Mouse (Mus musculus) heart, embryonic 11.5 days (tissue): ENCODE results near the gene Cdh23. TPM values are rescaled to one million over a fixed set of nuclear protein-coding genes. Genes with fewer than 3 reads are reported as not detected.

ENCODE experiments used
- ATAC-seq: fragments of 200-750 bp; cut with Nextera tagmentation; replicated peaks from 2 replicates; pipeline ENCODE4 v1.8.0; 2017; ENCODE audit warnings: moderate library complexity; ENCODE audit not compliant: insufficient number of reproducible peaks, low FRiP score, low TSS enrichment
- H3K27ac ChIP-seq: fragments of 300-500 bp; sonication (generic); 2 replicates; pipeline ENCODE4 v1.5.1; 2014; ENCODE audit warnings: mild to moderate bottlenecking, low read depth, low read length
- H3K27me3 ChIP-seq: fragments of 300-500 bp; sonication (generic); 2 replicates; pipeline ENCODE4 v1.6.1; 2014; ENCODE audit warnings: mild to moderate bottlenecking, low read length, mixed read lengths; ENCODE audit not compliant: control insufficient read depth, insufficient read depth
- H3K36me3 ChIP-seq: fragments of 300-500 bp; sonication (generic); 2 replicates; pipeline ENCODE4 v1.6.1; 2014; ENCODE audit warnings: mild to moderate bottlenecking, low read length, moderate library complexity, mixed read lengths; ENCODE audit not compliant: control insufficient read depth, insufficient read depth
- H3K4me1 ChIP-seq: fragments of 300-500 bp; sonication (generic); 2 replicates; pipeline ENCODE4 v1.6.1; 2014; ENCODE audit warnings: low read length; ENCODE audit not compliant: control insufficient read depth, insufficient read depth
- H3K4me2 ChIP-seq: fragments of 300-500 bp; sonication (generic); 2 replicates; pipeline ENCODE4 v1.6.1; 2014; ENCODE audit warnings: mild to moderate bottlenecking, moderate library complexity
- H3K4me3 ChIP-seq: fragments of 300-500 bp; sonication (generic); 2 replicates; pipeline ENCODE4 v1.5.1; 2014; ENCODE audit warnings: low read depth, low read length
- H3K9ac ChIP-seq: fragments of 300-500 bp; sonication (generic); 2 replicates; pipeline ENCODE4 v1.6.1; 2014; ENCODE audit warnings: mild to moderate bottlenecking, low read depth, low read length, moderate library complexity
- H3K9me3 ChIP-seq: fragments of 300-500 bp; sonication (generic); replicated peaks from 2 replicates; pipeline ENCODE4 v1.6.1; 2016; ENCODE audit warnings: low read length; ENCODE audit not compliant: control insufficient read depth
- WGBS: fragments of 180-500 bp; shearing (Covaris S2); extraction: QIAGEN DNeasy Blood & Tissue Kit; methylation state at CpG from one replicate; pipeline ENCODE4 v1.1.7; 2014; ENCODE audit not compliant: insufficient replicate concordance; 5-methylcytosine and 5-hydroxymethylcytosine counted together
- polyA plus RNA-seq: library from polyadenylated mRNA; unstranded; fragments of >200 nt; fragmentation: Nextera tagmentation; extraction: Ambion mirVana; gene quantifications from 2 replicates; pipeline ENCODE4 v1.2.1, GENCODE M21; 2014

The Cdh23 gene
- polyA plus RNA-seq, 1 experiment from 2014 or later, result 0.27 TPM

DNA sequence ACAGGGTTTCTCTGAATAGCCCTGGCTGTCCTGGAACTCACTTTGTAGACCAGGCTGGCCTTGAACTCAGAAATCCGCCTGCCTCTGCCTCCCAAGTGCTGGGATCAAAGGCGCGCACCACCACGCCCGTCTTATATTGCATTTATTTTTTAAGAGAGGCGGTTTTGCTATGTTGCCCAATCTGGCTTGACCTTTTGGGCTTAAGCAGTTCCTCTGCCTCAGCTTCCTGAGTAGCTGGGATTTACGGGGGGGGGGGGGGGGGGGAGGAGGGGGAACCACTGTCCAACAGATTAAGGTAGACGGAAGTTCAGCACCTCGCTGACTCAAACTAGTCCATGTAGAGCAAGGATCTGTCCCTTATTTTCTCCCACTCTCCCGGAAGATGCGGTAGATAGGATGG is 427.6 kb downstream of the Cdh23 start:
- peaks cover 16% of the 10 kb centered on the region for H3K4me1 ChIP-seq
- H3K9ac ChIP-seq, result no peak overlapping the region
- H3K9me3 ChIP-seq, result no peaks in the 10 kb centered on the region
- WGBS, result 85% methylated on average over 10 of the region's 11 CpGs
- no peaks in the 10 kb centered on the region for H3K27me3 ChIP-seq
- ATAC-seq, result no peak
- no peak overlapping the region for H3K4me2 ChIP-seq
- H3K27ac ChIP-seq, result no peak overlapping the region
- H3K36me3 ChIP-seq, result no peaks in the 10 kb centered on the region
- H3K4me3 ChIP-seq, result no peak overlapping the region

DNA sequence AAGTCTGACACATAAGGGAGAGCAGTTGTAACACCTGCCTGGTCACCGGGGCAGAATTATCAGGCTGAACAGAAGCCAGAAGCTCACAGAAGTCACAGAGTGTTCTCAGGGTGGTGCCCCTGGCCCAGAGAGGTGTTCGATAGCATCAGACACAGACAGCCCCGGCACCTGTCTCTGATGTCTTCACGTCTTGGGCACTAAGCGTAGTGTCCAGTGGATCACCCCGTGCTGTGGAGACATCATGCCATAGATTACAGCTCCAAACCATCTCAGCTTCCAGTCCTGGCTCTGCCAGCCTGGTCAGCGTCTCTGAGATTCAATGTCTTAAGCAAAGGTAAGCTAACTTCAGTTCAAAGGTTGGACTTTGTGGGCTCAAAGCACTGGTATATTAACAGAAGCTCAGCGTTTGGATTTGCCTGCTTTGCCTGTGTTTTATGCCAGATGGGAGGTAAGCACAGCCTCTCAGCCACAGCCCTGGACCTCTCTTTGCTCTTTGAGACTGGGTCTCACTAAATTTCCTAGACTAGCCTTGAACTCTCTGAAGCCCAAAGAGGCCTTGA is 429.4 kb downstream of the Cdh23 start:
- Histone ChIP-seq H3K4me1 (peaks cover 15% of the 10 kb centered on the region), H3K4me3 (no peak overlapping the region), H3K4me2 (no peak overlapping the region), H3K9ac (no peak overlapping the region), H3K9me3 (no peaks in the 10 kb centered on the region), H3K27ac (no peak overlapping the region), H3K27me3 (no peaks in the 10 kb centered on the region), H3K36me3 (no peaks in the 10 kb centered on the region)
- WGBS, result 79% methylated on average over 8 of the region's 8 CpGs
- no peak for ATAC-seq

DNA sequence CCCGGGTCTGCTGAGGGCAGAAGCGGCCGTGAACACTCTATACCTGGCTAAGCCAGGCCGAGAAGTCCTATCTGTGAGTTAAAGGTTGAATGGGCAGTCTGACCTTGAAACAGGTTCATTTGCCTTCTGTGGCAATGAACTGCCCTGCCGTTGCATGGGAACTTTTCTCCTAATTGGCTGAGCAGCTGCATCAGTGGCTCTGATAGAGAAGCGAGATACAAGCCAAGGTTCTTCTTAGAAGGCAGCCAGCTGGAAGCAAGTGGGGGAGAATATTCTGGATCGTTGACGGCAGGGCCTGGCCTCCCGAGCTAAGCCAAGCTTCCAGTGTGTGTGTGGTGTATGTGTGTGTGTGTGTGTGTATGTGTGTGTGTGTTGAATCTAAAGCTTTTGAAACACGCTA is 431.0 kb downstream of the Cdh23 start:
- H3K9ac ChIP-seq, result no peak overlapping the region
- H3K27ac ChIP-seq, result no peak overlapping the region
- 72% methylated on average over 10 of the region's 10 CpGs for WGBS
- H3K27me3 ChIP-seq, result no peaks in the 10 kb centered on the region
- ATAC-seq, result no peak
- no peaks in the 10 kb centered on the region for H3K36me3 ChIP-seq
- no peak overlapping the region for H3K4me3 ChIP-seq
- no peaks in the 10 kb centered on the region for H3K9me3 ChIP-seq
- peaks cover 14% of the 10 kb centered on the region for H3K4me1 ChIP-seq
- H3K4me2 ChIP-seq, result no peak overlapping the region

DNA sequence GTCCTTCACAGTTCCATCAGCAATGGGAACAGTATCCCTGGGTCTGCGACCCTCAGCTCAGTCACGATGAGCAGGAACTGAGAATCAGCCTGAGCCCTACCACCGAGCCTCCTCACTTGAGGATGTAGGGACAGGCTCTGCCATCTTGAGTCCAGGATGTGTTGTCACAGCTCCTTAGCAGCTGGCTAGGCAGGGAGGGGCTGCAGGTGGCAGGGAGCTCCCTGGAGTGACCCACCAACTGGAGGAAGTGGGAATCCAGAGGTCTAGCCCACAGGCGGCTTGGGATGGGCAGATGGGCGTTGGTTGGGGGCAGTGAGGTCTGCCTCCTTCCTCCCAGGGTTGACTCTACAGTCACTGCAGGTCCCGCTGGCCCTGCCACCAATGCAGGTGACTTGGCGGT is 432.9 kb downstream of the Cdh23 start:
- Histone ChIP-seq H3K4me1 (peaks cover 9% of the 10 kb centered on the region), H3K27me3 (no peaks in the 10 kb centered on the region), H3K27ac (no peak overlapping the region), H3K9ac (no peak overlapping the region), H3K9me3 (no peaks in the 10 kb centered on the region), H3K36me3 (no peaks in the 10 kb centered on the region), H3K4me3 (no peak overlapping the region), H3K4me2 (no peak overlapping the region)
- WGBS, result 82% methylated on average over 7 of the region's 7 CpGs
- ATAC-seq, result no peak

DNA sequence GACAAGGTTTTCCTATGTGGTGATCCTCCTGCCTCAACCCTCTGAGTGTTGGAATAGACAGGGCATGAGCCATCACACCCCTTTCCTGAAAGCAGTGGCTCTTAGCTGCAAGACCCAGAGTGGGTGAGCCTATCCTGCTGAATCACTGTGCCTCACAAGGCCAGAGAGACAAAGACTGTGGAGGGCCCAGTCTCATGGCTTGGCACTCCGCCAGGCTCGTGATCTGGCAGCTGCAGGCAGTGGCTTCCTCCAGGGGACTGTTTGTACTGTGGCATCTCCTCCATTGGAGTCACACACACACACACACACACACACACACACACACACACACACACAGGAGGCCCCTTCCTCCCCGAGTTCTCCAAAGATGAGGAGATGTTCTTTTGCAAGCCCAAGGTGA is 433.9 kb downstream of the Cdh23 start:
- Histone ChIP-seq H3K4me3 (no peak overlapping the region), H3K9me3 (no peaks in the 10 kb centered on the region), H3K27ac (peak overlapping the region; percentile 42; the same call in 1 of the 2 replicates), H3K4me1 (peaks cover 9% of the 10 kb centered on the region), H3K4me2 (no peak overlapping the region), H3K27me3 (no peaks in the 10 kb centered on the region), H3K9ac (no peak overlapping the region), H3K36me3 (no peaks in the 10 kb centered on the region)
- peak; percentile 76 for ATAC-seq
- 48% methylated on average over 3 of the region's 3 CpGs for WGBS

DNA sequence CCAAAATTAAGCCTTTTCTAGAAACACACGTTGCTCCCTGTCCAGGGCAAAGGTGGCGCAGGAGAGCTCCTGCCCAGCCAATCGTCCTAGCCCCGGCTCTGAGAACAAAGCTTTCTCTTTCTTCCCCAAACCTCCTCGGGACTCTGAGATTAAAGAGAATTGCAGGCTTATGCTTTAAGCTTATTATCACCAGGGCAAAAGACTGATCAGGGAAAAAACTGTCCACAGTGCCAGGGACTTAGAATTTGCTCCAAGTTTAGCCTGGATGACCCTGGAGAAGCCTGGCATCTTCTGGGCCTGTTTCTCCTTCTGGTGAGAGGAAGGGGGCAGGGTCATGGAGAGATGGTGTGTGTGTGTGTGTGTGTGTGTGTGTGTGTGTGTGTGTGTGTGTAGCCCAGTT is 434.8 kb downstream of the Cdh23 start:
- Histone ChIP-seq H3K27ac (no peak overlapping the region), H3K4me1 (peaks cover 9% of the 10 kb centered on the region)
- ATAC-seq, result no peak

DNA sequence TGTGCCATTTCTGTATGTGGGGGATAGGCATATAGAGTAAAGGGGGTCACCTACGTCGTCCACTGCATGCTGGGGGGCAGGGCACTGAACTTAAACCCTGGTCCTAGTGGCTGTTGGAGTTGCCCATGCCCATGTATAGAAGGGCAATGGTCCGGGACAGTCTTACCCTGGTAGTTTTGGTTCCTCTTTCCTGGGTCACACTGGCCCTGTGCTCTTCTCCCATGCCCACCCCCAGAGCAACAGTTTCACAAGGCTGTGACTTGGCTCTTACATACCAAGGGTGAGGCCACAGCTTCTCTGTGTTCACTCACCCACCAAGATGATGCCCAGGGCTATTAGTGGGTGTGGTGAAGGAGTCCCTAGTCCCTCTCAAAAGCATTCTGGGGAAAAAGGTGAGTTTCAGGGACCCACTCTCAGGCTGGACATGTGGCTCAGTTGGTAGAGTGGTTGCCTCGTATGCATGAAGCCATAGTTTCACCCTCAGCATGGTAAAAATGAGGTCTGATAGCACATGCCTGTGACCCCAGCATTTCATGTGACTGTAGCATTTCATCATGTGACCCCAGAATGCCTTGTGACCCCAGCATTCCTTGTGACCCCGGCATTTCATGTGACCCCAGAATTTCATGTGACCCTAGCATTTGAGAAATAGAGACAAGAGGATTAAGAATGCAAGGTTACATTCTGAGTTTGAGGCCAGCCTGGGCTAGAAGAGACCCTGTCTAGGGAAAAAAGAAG is 435.6 kb downstream of the Cdh23 start:
- Histone ChIP-seq H3K4me3 (no peak overlapping the region), H3K36me3 (no peaks in the 10 kb centered on the region), H3K27me3 (no peaks in the 10 kb centered on the region), H3K9ac (no peak overlapping the region), H3K9me3 (no peaks in the 10 kb centered on the region), H3K4me2 (no peak overlapping the region), H3K4me1 (peaks cover 9% of the 10 kb centered on the region), H3K27ac (no peak overlapping the region)
- ATAC-seq, result no peak
- 86% methylated on average over 5 of the region's 5 CpGs for WGBS

More for the DNA sequence above, 434.8 kb downstream of the Cdh23 start:
- WGBS, result 45% methylated on average over 5 of the region's 5 CpGs
- no peaks in the 10 kb centered on the region for H3K36me3 ChIP-seq
- H3K4me3 ChIP-seq, result no peak overlapping the region
- H3K4me2 ChIP-seq, result no peak overlapping the region
- no peaks in the 10 kb centered on the region for H3K27me3 ChIP-seq
- H3K9me3 ChIP-seq, result no peaks in the 10 kb centered on the region
- no peak overlapping the region for H3K9ac ChIP-seq

DNA sequence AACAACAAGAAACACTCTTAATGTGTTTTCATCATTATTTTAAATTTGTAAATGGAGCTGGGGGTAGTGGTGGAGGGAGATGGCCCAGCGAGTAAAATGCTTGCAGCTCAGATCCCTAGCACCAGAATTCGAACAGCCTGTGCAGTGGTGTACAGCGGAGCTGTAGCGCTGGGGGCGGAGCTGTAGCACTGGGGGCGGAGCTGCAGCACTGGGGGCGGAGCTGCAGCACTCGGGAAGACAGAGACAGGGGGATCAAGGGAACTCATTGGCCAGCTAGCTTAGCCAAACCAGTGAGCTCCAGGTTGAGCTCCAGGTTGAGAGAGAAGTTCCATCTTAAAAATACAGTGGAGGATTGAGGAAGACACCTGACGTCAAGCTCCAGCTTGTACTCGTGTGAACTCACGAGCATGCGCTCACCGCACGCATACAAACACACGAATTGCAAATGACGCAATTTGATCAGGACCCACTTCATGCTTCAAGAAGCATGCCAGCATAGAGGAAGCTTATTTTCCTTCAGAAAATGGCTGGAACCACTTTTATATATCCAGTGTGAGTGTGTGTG is 438.9 kb downstream of the Cdh23 start:
- Histone ChIP-seq H3K4me3 (no peak overlapping the region), H3K9me3 (no peaks in the 10 kb centered on the region), H3K4me2 (no peak overlapping the region), H3K4me1 (peaks cover 3% of the 10 kb centered on the region), H3K27ac (no peak overlapping the region), H3K9ac (no peak overlapping the region), H3K36me3 (no peaks in the 10 kb centered on the region), H3K27me3 (no peaks in the 10 kb centered on the region)
- no peak; the same call in 1 of the 2 replicates for ATAC-seq
- WGBS, result 63% methylated on average over 16 of the region's 16 CpGs
